Mouse (Mus musculus) G1E (cell line): ENCODE data around the gene Olfr160. TPM values are rescaled to one million over a fixed set of nuclear protein-coding genes. Genes with fewer than 3 reads are reported as not detected.

Source experiments
- ATAC-seq: 2 replicates; pipeline ENCODE4 v1.8.0; 2016; ENCODE audit warnings: mild to moderate bottlenecking; ENCODE audit not compliant: insufficient number of reproducible peaks, poor library complexity, low FRiP score, severe bottlenecking; ENCODE audit errors: extremely low read depth
- DNase-seq: peaks from one replicate; pipeline ENCODE4 v3.0.0; 2012; ENCODE audit warnings: low spot score
- H3K27me3 ChIP-seq: 2 replicates; pipeline ENCODE4 v1.6.1; 2012; ENCODE audit warnings: mild to moderate bottlenecking, low read length, inconsistent platforms; ENCODE audit not compliant: insufficient read depth
- H3K36me3 ChIP-seq: replicated peaks from 2 replicates; pipeline ENCODE3; 2012; ENCODE audit warnings: mild to moderate bottlenecking, inconsistent platforms
- H3K4me1 ChIP-seq: 2 replicates; pipeline ENCODE4 v1.6.1; 2012; ENCODE audit warnings: low read depth, low read length, inconsistent platforms, mixed read lengths; ENCODE audit not compliant: insufficient read depth
- H3K4me3 ChIP-seq: 2 replicates; pipeline ENCODE4 v1.5.1; 2012; ENCODE audit warnings: low read depth, mild to moderate bottlenecking, inconsistent platforms, low read length, moderate library complexity, mixed read lengths
- H3K9me3 ChIP-seq: replicated peaks from 2 replicates; pipeline ENCODE4 v1.6.1; 2012; ENCODE audit warnings: inconsistent platforms
- CTCF ChIP-seq: IDR thresholded peaks from 2 replicates; pipeline ENCODE4 v1.5.1; 2012; ENCODE audit warnings: low read depth, low read length, inconsistent platforms, mixed read lengths
- GATA1 ChIP-seq: IDR thresholded peaks from 2 replicates; pipeline ENCODE4 v1.6.1; 2012; ENCODE audit warnings: borderline replicate concordance, low read length, inconsistent platforms, mixed read lengths
- GATA2 ChIP-seq: IDR thresholded peaks from 2 replicates; pipeline ENCODE4 v1.6.1; 2012; ENCODE audit warnings: low read depth, low read length, inconsistent platforms, borderline replicate concordance
- POLR2AphosphoS5 ChIP-seq: IDR thresholded peaks from 2 replicates; pipeline ENCODE4 v1.6.1; 2012; ENCODE audit warnings: low read depth, low read length, inconsistent platforms; ENCODE audit not compliant: insufficient replicate concordance
- TAL1 ChIP-seq: conservative IDR thresholded peaks from 2 replicates; pipeline ENCODE4 v1.6.1; 2012; ENCODE audit warnings: low read depth, low read length, inconsistent platforms, mixed read lengths
- polyA plus RNA-seq: library from polyadenylated mRNA; stranded (reverse); fragments of >175 nt; gene quantifications from 2 replicates; pipeline ENCODE4 v1.2.3, GENCODE M21; 2012
- total RNA-seq, 2 experiments: library from RNA; stranded (forward) in 1 of 2; stranded (reverse) in 1 of 2; fragments of 200-1000 nt in 1 of 2; fragments of >200 nt in 1 of 2; fragmentation: Nextera tagmentation in 1 of 2; gene quantifications; 2 replicates each; pipeline ENCODE4 v1.2.3; 2014 to 2017

The Olfr160 gene
- total RNA-seq (2014; fragmentation: Nextera tagmentation) (not detected in 2 replicates), total RNA-seq (2017) (0.05 and 0.12 TPM in 2 replicates), polyA plus RNA-seq (not detected in 2 replicates)

- no peak within 1 kb of the TSS for H3K4me3 ChIP-seq
- TF ChIP-seq GATA2 (no peak), GATA1 (no peak)
- H3K4me1 ChIP-seq, result no peaks in the 10 kb centered on the region
- H3K9me3 ChIP-seq, result no peaks in the 10 kb centered on the region
- H3K27me3 ChIP-seq, result no peaks in the 10 kb centered on the region
- DNase-seq (no peak), ATAC-seq (no peak)
- no peaks in the 10 kb centered on the region for H3K36me3 ChIP-seq
These were observed at the start of gene Olfr160 for GRCm38 (mm10) chr9:37716150-37716549. Gene Olfr160 (minus strand): TSS chr9:37716250.

- DNase-seq (no peak), ATAC-seq (no peak)
- H3K4me1 ChIP-seq, result no peaks in the 10 kb centered on the region
- no peak for TF ChIP-seq TAL1
- TF ChIP-seq POLR2AphosphoS5, result no peak
- TF ChIP-seq GATA2, result no peak
- no peak for TF ChIP-seq GATA1
- no peaks in the 10 kb centered on the region for H3K9me3 ChIP-seq
- no peaks in the 10 kb centered on the region for H3K36me3 ChIP-seq
- no peak overlapping the region for H3K4me3 ChIP-seq
- no peaks in the 10 kb centered on the region for H3K27me3 ChIP-seq
These were observed 46.5 kb upstream of the Olfr160 start for GRCm38 (mm10) chr9:37762541-37762940.

DNA sequence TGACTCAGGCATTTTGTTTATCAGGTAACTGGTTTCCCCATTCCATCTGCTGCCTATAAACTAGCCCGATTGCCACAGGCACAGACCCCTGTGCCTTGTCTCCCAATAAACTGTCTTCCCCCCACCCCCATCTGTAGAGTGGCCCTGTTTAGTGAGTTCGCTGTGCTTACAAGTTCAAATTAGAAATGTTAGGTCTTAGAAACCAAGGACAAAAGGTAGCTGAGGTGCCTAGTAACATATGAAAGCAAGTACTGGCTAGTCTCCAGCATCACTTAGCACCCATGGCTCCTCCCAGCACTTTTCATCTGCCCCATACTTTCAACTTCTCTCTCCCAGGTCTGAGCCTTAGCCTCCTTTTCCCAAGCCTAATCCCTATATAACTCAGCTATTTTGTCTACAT is 45.7 kb upstream of the Olfr160 start:
- TF ChIP-seq GATA1, result no peak
- no peak for TF ChIP-seq TAL1
- no peak for TF ChIP-seq POLR2AphosphoS5
- TF ChIP-seq GATA2, result no peak
- no peak for TF ChIP-seq CTCF
- no peak overlapping the region for H3K4me3 ChIP-seq
- ATAC-seq (no peak), DNase-seq (no peak)
- H3K9me3 ChIP-seq, result no peaks in the 10 kb centered on the region
- H3K4me1 ChIP-seq, result no peaks in the 10 kb centered on the region
- no peaks in the 10 kb centered on the region for H3K36me3 ChIP-seq
- H3K27me3 ChIP-seq, result no peaks in the 10 kb centered on the region

- no peak overlapping the region for H3K4me3 ChIP-seq
- H3K9me3 ChIP-seq, result no peaks in the 10 kb centered on the region
- no peaks in the 10 kb centered on the region for H3K36me3 ChIP-seq
- no peak for DNase-seq
- no peaks in the 10 kb centered on the region for H3K27me3 ChIP-seq
- TF ChIP-seq GATA2 (no peak), TAL1 (no peak), CTCF (no peak), GATA1 (no peak), POLR2AphosphoS5 (no peak)
- H3K4me1 ChIP-seq, result no peaks in the 10 kb centered on the region
- no peak for ATAC-seq
These were observed 36.0 kb upstream of the Olfr160 start for GRCm38 (mm10) chr9:37752006-37752405.

DNA sequence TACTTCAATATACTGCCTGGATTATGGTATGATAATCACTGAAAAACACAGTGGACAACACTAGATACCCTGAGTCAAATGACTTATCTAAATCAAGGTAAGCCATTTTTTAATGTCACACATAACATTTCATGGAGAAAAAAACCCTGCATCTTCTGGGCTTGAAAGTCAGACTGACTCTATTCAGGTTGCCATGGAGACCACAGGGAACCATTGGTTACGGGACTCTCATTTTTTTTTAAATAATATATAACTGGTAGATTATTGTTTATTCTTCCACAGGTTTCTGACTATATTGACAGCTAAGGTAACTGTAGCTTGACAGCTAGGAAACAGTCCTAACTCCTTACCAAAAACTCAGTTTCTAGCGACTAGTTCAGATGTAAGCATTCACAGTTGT is 35.4 kb upstream of the Olfr160 start:
- no peaks in the 10 kb centered on the region for H3K36me3 ChIP-seq
- no peaks in the 10 kb centered on the region for H3K27me3 ChIP-seq
- no peak overlapping the region for H3K4me3 ChIP-seq
- no peak for TF ChIP-seq CTCF
- TF ChIP-seq POLR2AphosphoS5, result no peak
- no peak for TF ChIP-seq GATA1
- no peak for TF ChIP-seq TAL1
- ATAC-seq (no peak), DNase-seq (no peak)
- H3K9me3 ChIP-seq, result no peaks in the 10 kb centered on the region
- no peaks in the 10 kb centered on the region for H3K4me1 ChIP-seq

- no peak for ATAC-seq
- H3K4me1 ChIP-seq, result no peaks in the 10 kb centered on the region
- H3K27me3 ChIP-seq, result no peaks in the 10 kb centered on the region
- no peaks in the 10 kb centered on the region for H3K36me3 ChIP-seq
- DNase-seq, result no peak
- TF ChIP-seq GATA2, result no peak
- TF ChIP-seq POLR2AphosphoS5, result no peak
- TF ChIP-seq CTCF, result no peak
- TF ChIP-seq TAL1, result no peak
- no peak for TF ChIP-seq GATA1
- H3K9me3 ChIP-seq, result no peaks in the 10 kb centered on the region
- no peak overlapping the region for H3K4me3 ChIP-seq
These were observed 34.4 kb upstream of the Olfr160 start for GRCm38 (mm10) chr9:37750319-37751075.

DNA sequence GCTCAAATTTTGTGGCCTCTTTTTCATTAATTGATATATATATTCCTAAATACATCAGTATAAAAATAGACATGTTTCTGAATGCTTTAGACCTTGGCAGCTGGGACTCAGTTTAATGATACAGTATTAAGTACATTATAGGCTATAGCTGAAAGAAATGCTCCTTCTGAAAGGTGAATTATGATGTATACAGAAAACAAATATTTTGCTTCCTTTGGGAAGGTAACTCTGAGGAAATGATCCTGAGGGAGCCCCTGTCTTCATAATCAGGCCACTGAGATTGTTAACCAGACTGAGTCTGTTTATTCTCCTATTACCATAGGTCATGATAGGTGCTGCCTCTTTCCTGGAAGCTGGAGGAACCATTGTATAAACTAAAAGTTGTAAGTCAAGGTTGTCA is 28.8 kb upstream of the Olfr160 start, which contains the start of gene Olfr874:
TSS of gene Olfr874 (plus strand) at position 301 of the 400 bp plus-strand sequence.
- Histone ChIP-seq H3K9me3 (no peaks in the 10 kb centered on the region), H3K4me1 (no peaks in the 10 kb centered on the region), H3K27me3 (no peaks in the 10 kb centered on the region), H3K4me3 (no peak within 1 kb of the TSS), H3K36me3 (no peaks in the 10 kb centered on the region)
- DNase-seq (no peak), ATAC-seq (no peak)
- TF ChIP-seq POLR2AphosphoS5 (no peak), TAL1 (no peak), GATA1 (no peak), GATA2 (no peak), CTCF (no peak)
